Mouse (Mus musculus) lung, embryonic 14.5 days (tissue): ENCODE measurements around the gene Ccnd3. TPM values are rescaled to one million over a fixed set of nuclear protein-coding genes. Genes with fewer than 3 reads are reported as not detected.
A peak's percentile ranks its signal among the peaks of the same experiment; 100 is the strongest.

Experiments used
- ATAC-seq: fragments of 200-750 bp; cut with Nextera tagmentation; 2 replicates; pipeline ENCODE4 v1.8.0; 2017; ENCODE audit warnings: mild to moderate bottlenecking, moderate TSS enrichment, moderate library complexity; ENCODE audit not compliant: insufficient read depth
- DNase-seq: peaks from one replicate; pipeline ENCODE4 v3.0.0-alpha.2; 2015
- H3K27ac ChIP-seq: fragments of 300-500 bp; sonication (generic); 2 replicates; pipeline ENCODE4 v1.5.1; 2014; ENCODE audit warnings: low read depth, mild to moderate bottlenecking, moderate library complexity
- H3K27me3 ChIP-seq: fragments of 300-500 bp; sonication (generic); 2 replicates; pipeline ENCODE4 v1.6.1; 2014; ENCODE audit warnings: low read length, control low read depth; ENCODE audit not compliant: insufficient read depth
- H3K36me3 ChIP-seq: fragments of 300-500 bp; sonication (generic); 2 replicates; pipeline ENCODE4 v1.6.1; 2014; ENCODE audit warnings: control low read depth; ENCODE audit not compliant: insufficient read depth
- H3K4me1 ChIP-seq: fragments of 300-500 bp; sonication (generic); 2 replicates; pipeline ENCODE4 v1.6.1; 2014; ENCODE audit warnings: antibody characterized with exemption, control low read depth; ENCODE audit not compliant: insufficient read depth
- H3K4me2 ChIP-seq: fragments of 300-500 bp; sonication (generic); 2 replicates; pipeline ENCODE4 v1.6.1; 2014; ENCODE audit warnings: mild to moderate bottlenecking
- H3K4me3 ChIP-seq: fragments of 300-500 bp; sonication (generic); 2 replicates; pipeline ENCODE4 v1.5.1; 2014; ENCODE audit warnings: low read depth, low read length
- H3K9ac ChIP-seq: fragments of 300-500 bp; sonication (generic); 2 replicates; pipeline ENCODE4 v1.6.1; 2014
- H3K9me3 ChIP-seq: fragments of 300-500 bp; sonication (generic); 2 replicates; pipeline ENCODE4 v1.6.1; 2016; ENCODE audit warnings: low read depth, low read length, control low read depth
- CTCF ChIP-seq: IDR thresholded peaks from 2 replicates; pipeline ENCODE4 v1.5.1; 2016; ENCODE audit warnings: antibody characterized with exemption, low read depth
- WGBS: fragments of 180-500 bp; shearing (Covaris S2); extraction: QIAGEN DNeasy Blood & Tissue Kit; methylation state at CpG from one replicate; pipeline ENCODE4 v1.1.7; 2014; 5-methylcytosine and 5-hydroxymethylcytosine counted together
- polyA plus RNA-seq: library from polyadenylated mRNA; unstranded; fragments of >200 nt; fragmentation: Nextera tagmentation; extraction: Ambion mirVana; gene quantifications from 2 replicates; pipeline ENCODE4 v1.2.1, GENCODE M21; 2014

Gene Ccnd3
- polyA plus RNA-seq, 1 experiment from 2014 or later: 308 TPM

DNA sequence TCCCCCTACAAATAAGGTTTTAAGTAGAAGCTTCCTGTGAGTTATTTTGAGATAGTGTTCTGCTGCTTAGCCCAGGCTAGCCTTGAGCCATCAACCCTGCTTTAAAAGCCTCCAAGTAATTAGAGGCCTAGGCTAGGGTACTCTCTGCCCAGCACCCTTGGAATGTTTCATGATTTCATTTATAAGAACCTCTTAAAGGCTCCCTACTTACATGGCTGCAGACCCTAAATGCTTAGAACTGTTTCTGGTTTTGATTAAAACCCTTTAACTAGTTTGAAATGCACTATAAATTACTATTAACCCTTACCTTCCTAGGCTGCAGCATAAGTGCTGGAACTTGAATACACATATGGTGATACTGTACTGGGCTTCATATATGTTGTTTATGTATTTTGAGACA, 67.6 kb downstream of the Ccnd3 start:
- TF ChIP-seq CTCF: no peak
- Histone ChIP-seq H3K27ac (no peak overlapping the region), H3K27me3 (no peaks in the 10 kb centered on the region), H3K9ac (no peak overlapping the region), H3K36me3 (no peaks in the 10 kb centered on the region), H3K4me1 (no peaks in the 10 kb centered on the region), H3K4me3 (no peak overlapping the region), H3K4me2 (no peak overlapping the region), H3K9me3 (no peaks in the 10 kb centered on the region)
- ATAC-seq: no peak
- no peak for DNase-seq

DNA sequence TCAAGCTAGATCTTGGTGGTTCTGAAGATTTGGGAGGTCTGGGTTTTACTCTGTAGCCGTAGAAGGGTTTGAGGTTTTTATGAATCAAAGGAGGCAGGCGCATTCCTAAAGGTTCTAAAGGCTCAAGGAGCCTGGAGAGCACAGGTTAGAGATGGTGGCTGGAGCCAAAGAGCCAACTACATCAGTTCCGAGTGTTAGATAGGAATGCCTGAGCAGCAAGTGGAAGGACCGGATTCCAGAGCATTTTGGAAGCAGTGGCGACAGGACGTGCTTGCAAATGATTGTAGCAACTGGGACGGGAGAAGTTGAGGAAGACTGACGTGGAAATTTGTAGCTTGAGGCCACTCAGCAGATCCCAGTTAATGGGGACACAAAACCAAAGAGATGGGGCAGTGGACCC, 69.2 kb downstream of the Ccnd3 start:
- no peaks in the 10 kb centered on the region for H3K36me3 ChIP-seq
- DNase-seq (peak; percentile 68), ATAC-seq (0 out of 2 replicates have a peak, but pooled peaks have one; percentile 17)
- no peak for TF ChIP-seq CTCF
- peak overlapping the region; percentile 83 for H3K27ac ChIP-seq
- H3K4me3 ChIP-seq: no peak overlapping the region
- H3K4me1 ChIP-seq: no peaks in the 10 kb centered on the region
- peak overlapping the region; percentile 28; the same call in 1 of the 2 replicates for H3K4me2 ChIP-seq
- WGBS: 58% methylated on average over 8 of the region's 8 CpGs
- no peak overlapping the region for H3K9ac ChIP-seq
- H3K27me3 ChIP-seq: no peaks in the 10 kb centered on the region
- H3K9me3 ChIP-seq: no peaks in the 10 kb centered on the region

DNA sequence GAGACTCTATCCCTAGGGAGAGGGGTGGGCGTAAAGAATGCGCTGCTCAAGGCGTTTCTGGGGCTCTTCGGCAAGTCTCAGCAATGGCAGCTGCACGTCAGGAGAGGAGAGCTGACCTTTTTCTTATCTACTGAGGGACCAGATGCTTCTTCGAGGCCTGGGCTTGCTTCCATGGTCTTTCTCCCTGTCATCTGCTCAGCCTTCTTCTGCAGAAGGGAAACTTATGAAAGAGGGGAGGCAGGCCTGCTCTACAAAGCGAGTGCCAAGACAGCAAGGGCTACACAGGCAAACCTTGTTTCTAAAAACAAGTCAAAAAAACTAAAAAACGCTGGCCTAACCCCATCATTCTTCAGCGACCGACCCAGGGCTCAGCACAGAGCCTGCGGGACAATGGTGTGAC, 70.0 kb downstream of the Ccnd3 start:
- TF ChIP-seq CTCF: no peak
- Histone ChIP-seq H3K27me3 (no peaks in the 10 kb centered on the region), H3K36me3 (no peaks in the 10 kb centered on the region), H3K9me3 (no peaks in the 10 kb centered on the region), H3K9ac (0 out of 2 replicates have a peak overlapping the region, but pooled peaks have one; percentile 1), H3K27ac (peak overlapping the region; percentile 83), H3K4me3 (no peak overlapping the region), H3K4me2 (no peak overlapping the region), H3K4me1 (no peaks in the 10 kb centered on the region)
- ATAC-seq (no peak), DNase-seq (no peak)
- 44% methylated on average over 11 of the region's 11 CpGs for WGBS

DNA sequence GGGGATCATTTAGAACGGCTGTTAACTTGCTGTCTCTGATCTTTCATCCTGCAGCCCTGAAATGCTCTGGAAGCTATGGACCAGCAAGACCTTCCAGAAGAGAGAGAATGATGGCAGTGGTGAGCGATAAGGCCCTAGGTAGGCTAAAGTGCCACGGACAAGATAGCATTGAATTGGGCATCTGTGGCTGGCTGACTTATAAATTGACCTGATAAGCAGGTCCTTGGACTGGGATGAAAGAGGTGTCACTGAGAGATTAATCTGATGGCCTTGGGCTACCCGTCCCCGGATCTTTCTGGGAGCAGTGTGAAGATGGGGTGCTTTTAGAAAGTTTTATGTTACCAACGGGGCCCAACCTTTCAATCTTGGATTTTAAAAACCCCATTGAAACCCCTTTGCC, 73.8 kb downstream of the Ccnd3 start:
- ATAC-seq (no peak), DNase-seq (no peak)
- no peaks in the 10 kb centered on the region for H3K36me3 ChIP-seq
- no peak overlapping the region for H3K27ac ChIP-seq
- WGBS: 73% methylated on average over 6 of the region's 6 CpGs
- no peak overlapping the region for H3K9ac ChIP-seq
- no peak overlapping the region for H3K4me2 ChIP-seq
- H3K4me1 ChIP-seq: no peaks in the 10 kb centered on the region
- H3K27me3 ChIP-seq: no peaks in the 10 kb centered on the region
- no peaks in the 10 kb centered on the region for H3K9me3 ChIP-seq
- H3K4me3 ChIP-seq: no peak overlapping the region
- TF ChIP-seq CTCF: no peak

DNA sequence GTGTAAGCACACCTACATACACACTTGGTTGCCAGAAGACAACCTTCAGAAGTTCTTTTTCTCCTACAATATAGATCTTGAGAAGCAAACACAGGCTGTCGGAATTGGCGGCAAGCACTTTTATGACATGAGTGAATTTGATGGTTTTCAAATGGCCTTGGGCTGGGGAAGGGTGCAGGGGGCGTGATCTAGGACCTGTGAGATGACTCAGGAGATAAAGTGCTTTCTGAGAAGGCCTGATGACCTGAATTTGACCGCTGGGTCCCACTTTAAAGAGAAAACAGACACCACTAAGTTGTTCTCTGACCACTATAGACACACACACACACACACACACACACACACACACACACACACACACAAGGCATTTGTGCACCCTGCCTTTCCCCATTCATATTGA, 76.1 kb downstream of the Ccnd3 start:
- 81% methylated on average over 4 of the region's 4 CpGs for WGBS
- no peaks in the 10 kb centered on the region for H3K27me3 ChIP-seq
- no peaks in the 10 kb centered on the region for H3K4me1 ChIP-seq
- H3K9ac ChIP-seq: no peak overlapping the region
- H3K4me2 ChIP-seq: no peak overlapping the region
- H3K36me3 ChIP-seq: no peaks in the 10 kb centered on the region
- no peaks in the 10 kb centered on the region for H3K9me3 ChIP-seq
- no peak overlapping the region for H3K27ac ChIP-seq
- no peak for ATAC-seq
- H3K4me3 ChIP-seq: no peak overlapping the region
- TF ChIP-seq CTCF: no peak
- no peak for DNase-seq

DNA sequence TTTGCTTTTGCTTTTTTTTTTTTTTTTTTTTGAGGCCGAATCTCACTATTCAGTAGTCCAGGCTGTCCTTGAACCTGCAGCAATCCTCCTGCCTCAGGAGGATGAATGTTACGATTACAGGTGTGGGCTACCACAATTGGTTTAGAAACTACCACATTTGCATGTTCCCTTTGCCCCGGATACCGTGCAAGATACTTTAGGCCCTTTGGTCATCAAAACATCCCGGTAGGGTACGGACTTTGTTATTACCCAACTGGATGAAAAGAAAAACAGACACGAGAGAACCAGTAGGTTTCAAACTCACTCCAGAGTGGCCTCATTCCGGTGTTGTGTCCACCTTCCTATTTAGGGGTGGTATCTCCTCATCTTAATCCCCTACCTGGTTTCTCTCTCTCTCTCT, 83.7 kb downstream of the Ccnd3 start:
- Histone ChIP-seq H3K4me2 (no peak overlapping the region), H3K9ac (no peak overlapping the region), H3K36me3 (no peaks in the 10 kb centered on the region), H3K9me3 (no peaks in the 10 kb centered on the region), H3K27ac (no peak overlapping the region), H3K4me3 (no peak overlapping the region), H3K27me3 (no peaks in the 10 kb centered on the region), H3K4me1 (0 out of 2 replicates have a peak, but pooled peaks cover 5% of the 10 kb centered on the region)
- DNase-seq (no peak), ATAC-seq (no peak)
- WGBS: 79% methylated on average over 8 of the region's 8 CpGs
- no peak for TF ChIP-seq CTCF

DNA sequence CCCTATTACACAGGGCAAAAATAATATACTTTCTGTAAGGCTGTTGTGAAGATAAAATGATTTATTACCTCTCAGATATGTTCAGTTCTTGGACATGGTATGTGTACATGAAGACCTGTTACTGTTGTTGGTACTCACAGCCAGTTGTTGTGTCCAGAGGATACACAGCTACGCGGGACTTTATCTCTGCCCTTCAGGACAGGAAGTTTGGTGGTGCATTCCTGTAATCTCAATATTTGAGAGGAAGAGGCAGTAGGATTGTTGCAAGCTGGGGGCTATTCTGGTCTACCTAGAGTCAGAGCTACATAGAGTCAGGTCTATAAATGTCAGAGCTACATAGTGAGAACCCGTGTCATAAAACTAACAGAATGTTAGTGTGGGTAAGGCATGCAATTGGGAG, 86.2 kb downstream of the Ccnd3 start:
- peaks cover 11% of the 10 kb centered on the region; the same call in 1 of the 2 replicates for H3K36me3 ChIP-seq
- H3K9ac ChIP-seq: no peak overlapping the region
- WGBS: 66% methylated on average over 3 of the region's 3 CpGs
- H3K27ac ChIP-seq: no peak overlapping the region
- no peak for ATAC-seq
- no peaks in the 10 kb centered on the region for H3K27me3 ChIP-seq
- H3K9me3 ChIP-seq: no peaks in the 10 kb centered on the region
- no peak overlapping the region for H3K4me3 ChIP-seq
- H3K4me1 ChIP-seq: peaks cover 9% of the 10 kb centered on the region
- no peak overlapping the region for H3K4me2 ChIP-seq
- no peak for DNase-seq
- no peak for TF ChIP-seq CTCF
